Mouse (Mus musculus) neural tube, embryonic 15.5 days (tissue): ENCODE measurements around the gene Fam3c. TPM values are rescaled to one million over a fixed set of nuclear protein-coding genes. Genes with fewer than 3 reads are reported as not detected.

Experiments
- ATAC-seq: fragments of 200-750 bp; cut with Nextera tagmentation; 2 replicates; pipeline ENCODE4 v1.8.0; 2017; ENCODE audit warnings: mild to moderate bottlenecking, moderate TSS enrichment, moderate library complexity; ENCODE audit not compliant: low FRiP score
- H3K27ac ChIP-seq: fragments of 300-500 bp; sonication (generic); replicated peaks from 2 replicates; pipeline ENCODE4 v1.5.1; 2015; ENCODE audit warnings: mild to moderate bottlenecking, inconsistent platforms
- H3K27me3 ChIP-seq: fragments of 300-500 bp; sonication (generic); replicated peaks from 2 replicates; pipeline ENCODE4 v1.6.1; 2015; ENCODE audit warnings: inconsistent platforms
- H3K36me3 ChIP-seq: fragments of 300-500 bp; sonication (generic); 2 replicates; pipeline ENCODE4 v1.6.1; 2015; ENCODE audit warnings: inconsistent platforms
- H3K4me1 ChIP-seq: fragments of 300-500 bp; sonication (generic); 2 replicates; pipeline ENCODE4 v1.6.1; 2015; ENCODE audit warnings: inconsistent platforms
- H3K4me2 ChIP-seq: fragments of 300-500 bp; sonication (generic); 2 replicates; pipeline ENCODE4 v1.6.1; 2015; ENCODE audit warnings: inconsistent platforms, mild to moderate bottlenecking, moderate library complexity
- H3K4me3 ChIP-seq: fragments of 300-500 bp; sonication (generic); replicated peaks from 2 replicates; pipeline ENCODE4 v1.5.1; 2015; ENCODE audit warnings: mild to moderate bottlenecking, inconsistent platforms
- H3K9ac ChIP-seq: fragments of 300-500 bp; sonication (generic); replicated peaks from 2 replicates; pipeline ENCODE4 v1.6.1; 2015; ENCODE audit warnings: mild to moderate bottlenecking, inconsistent platforms
- H3K9me3 ChIP-seq: fragments of 300-500 bp; sonication (generic); replicated peaks from 2 replicates; pipeline ENCODE4 v1.6.1; 2016; ENCODE audit warnings: inconsistent platforms
- WGBS: fragments of 180-500 bp; shearing (Covaris S2); methylation state at CpG from one replicate; pipeline ENCODE4 v1.1.7; 2015; ENCODE audit warnings: mixed read lengths; 5-methylcytosine and 5-hydroxymethylcytosine counted together
- polyA plus RNA-seq: library from polyadenylated mRNA; unstranded; fragments of >200 nt; fragmentation: Nextera tagmentation; extraction: Ambion mirVana; gene quantifications from 2 replicates; pipeline ENCODE4 v1.2.1, GENCODE M21; 2015

Gene Fam3c
- polyA plus RNA-seq: 78.7 and 86.8 TPM in 2 replicates

DNA sequence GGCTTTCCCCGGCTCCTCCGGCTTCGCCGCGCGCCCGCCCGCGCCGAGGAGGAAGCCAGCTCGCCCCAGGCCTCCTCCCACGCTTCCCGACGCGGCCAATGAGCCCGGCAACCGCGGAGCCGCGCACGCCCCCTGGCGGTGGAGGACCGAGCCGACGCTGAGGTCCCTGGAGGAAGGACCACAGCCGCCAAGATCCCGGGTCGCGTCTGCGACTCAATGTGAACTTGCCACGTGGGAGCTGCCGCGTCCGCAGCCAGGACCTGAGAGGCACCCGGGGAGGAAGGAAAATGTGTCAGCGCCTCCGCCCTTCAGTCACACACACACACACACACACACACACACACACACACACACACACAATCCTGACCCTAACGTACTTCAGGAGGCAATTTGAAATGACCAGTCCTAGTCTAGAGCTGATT lies at the start of gene Fam3c:
TSS of gene Fam3c (minus strand) at position 158 of the 422 bp plus-strand sequence.
- Histone ChIP-seq H3K27me3 (no peaks in the 10 kb centered on the region), H3K36me3 (no peaks in the 10 kb centered on the region)
- ATAC-seq: peak; percentile 97

DNA sequence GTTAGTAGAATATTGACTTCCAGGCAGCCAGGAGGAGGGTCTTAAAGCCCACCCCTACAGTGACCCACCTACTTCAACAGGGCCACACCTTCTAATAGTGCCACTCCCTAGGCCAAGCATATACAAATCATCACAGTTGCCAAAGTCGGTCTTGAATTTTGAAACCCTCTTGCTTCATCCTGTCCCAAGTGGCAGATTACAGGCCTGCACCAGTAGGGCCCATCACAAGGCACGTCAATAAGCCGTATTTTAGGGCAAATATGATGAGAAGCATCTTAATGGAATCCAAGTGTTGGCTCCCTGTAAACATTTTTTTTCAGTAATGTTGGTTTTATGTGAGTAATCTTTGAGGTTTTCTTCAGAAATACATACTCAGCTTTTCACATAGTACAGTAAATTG lies 49.0 kb upstream of the Fam3c start:
- 89% methylated on average over 3 of the region's 3 CpGs for whole genome bisulfite sequencing
- Histone ChIP-seq H3K4me2 (no peak overlapping the region), H3K9me3 (no peaks in the 10 kb centered on the region), H3K9ac (no peak overlapping the region), H3K4me3 (no peak overlapping the region), H3K27me3 (no peaks in the 10 kb centered on the region), H3K36me3 (no peaks in the 10 kb centered on the region), H3K27ac (no peak overlapping the region), H3K4me1 (no peaks in the 10 kb centered on the region)
- ATAC-seq: no peak

More for the DNA sequence above, at the start of gene Fam3c:
- 0% methylated on average over 29 of the region's 38 CpGs for WGBS
- Histone ChIP-seq H3K9ac (peak within 1 kb of the TSS; percentile 91), H3K4me3 (peak within 1 kb of the TSS; percentile 90), H3K27ac (peak within 1 kb of the TSS; percentile 86), H3K4me1 (peaks cover 16% of the 10 kb centered on the region), H3K4me2 (peak within 1 kb of the TSS; percentile 58), H3K9me3 (no peaks in the 10 kb centered on the region)

DNA sequence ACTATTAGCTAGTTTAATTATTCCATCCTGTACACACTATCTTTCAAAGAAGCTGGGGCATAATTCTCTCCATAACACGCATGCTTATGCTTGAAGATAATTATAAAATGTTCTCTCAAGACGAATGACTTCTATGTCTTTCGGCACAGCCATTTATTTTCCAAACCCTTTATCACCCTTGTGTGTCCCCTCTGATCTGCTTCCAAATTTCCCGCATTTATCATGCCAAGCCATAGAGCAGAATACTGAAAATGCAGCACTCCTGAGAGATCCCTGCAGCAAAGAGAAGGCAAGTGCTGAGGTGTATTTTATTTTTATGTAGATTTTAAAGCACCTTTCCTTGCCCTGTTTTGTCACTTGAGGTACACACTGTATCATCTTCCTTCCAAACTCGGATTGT lies 47.7 kb upstream of the Fam3c start:
- no peak overlapping the region for H3K27ac ChIP-seq
- ATAC-seq: peak; percentile 49; the same call in 1 of the 2 replicates
- 43% methylated on average over 5 of the region's 5 CpGs for WGBS

GRCm38 (mm10) chr6:22403317-22403716 lies 47.3 kb upstream of the Fam3c start:
- Histone ChIP-seq H3K27me3 (no peaks in the 10 kb centered on the region), H3K9me3 (no peaks in the 10 kb centered on the region), H3K9ac (no peak overlapping the region), H3K4me3 (no peak overlapping the region), H3K36me3 (no peaks in the 10 kb centered on the region), H3K27ac (no peak overlapping the region), H3K4me2 (no peak overlapping the region), H3K4me1 (no peaks in the 10 kb centered on the region)
- ATAC-seq: no peak
- WGBS: 21% methylated on average over 9 of the region's 9 CpGs

More for the DNA sequence above, 47.7 kb upstream of the Fam3c start:
- Histone ChIP-seq H3K4me3 (no peak overlapping the region), H3K4me1 (no peaks in the 10 kb centered on the region), H3K27me3 (no peaks in the 10 kb centered on the region), H3K9me3 (no peaks in the 10 kb centered on the region), H3K9ac (no peak overlapping the region), H3K36me3 (no peaks in the 10 kb centered on the region), H3K4me2 (no peak overlapping the region)

GRCm38 (mm10) chr6:22402548-22403164 lies 46.6 kb upstream of the Fam3c start:
- WGBS: 67% methylated on average over 13 of the region's 13 CpGs

DNA sequence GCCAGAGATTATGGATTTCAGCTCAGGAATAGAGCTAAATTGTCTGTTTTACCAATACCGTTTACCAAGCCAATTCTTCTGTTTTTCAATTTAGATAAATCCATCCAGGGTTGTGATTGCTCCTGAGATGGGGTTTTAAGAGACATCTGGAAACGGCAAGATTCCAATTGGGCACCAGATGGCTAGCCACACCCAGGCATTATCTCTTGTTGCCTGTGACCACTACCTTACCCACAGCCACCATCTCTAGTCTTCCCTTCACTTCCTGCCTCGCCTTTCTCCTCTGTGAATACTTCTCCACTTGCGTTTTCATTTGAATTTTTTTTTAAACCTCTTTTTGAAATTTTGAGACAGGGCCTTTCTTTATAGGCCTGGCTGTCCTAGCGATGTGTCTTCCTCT lies 46.0 kb upstream of the Fam3c start:
- no peak overlapping the region for H3K27ac ChIP-seq
- WGBS: 89% methylated on average over 5 of the region's 5 CpGs
- H3K9ac ChIP-seq: no peak overlapping the region

More at GRCm38 (mm10) chr6:22402548-22403164, 46.6 kb upstream of the Fam3c start:
- no peaks in the 10 kb centered on the region for H3K9me3 ChIP-seq
- H3K9ac ChIP-seq: no peak overlapping the region
- ATAC-seq: no peak; the same call in 1 of the 2 replicates
- H3K36me3 ChIP-seq: no peaks in the 10 kb centered on the region
- H3K27ac ChIP-seq: no peak overlapping the region
- H3K4me3 ChIP-seq: no peak overlapping the region
- H3K4me2 ChIP-seq: no peak overlapping the region
- no peaks in the 10 kb centered on the region for H3K27me3 ChIP-seq
- no peaks in the 10 kb centered on the region for H3K4me1 ChIP-seq

GRCm38 (mm10) chr6:22398079-22398774 lies 42.2 kb upstream of the Fam3c start:
- Histone ChIP-seq H3K27ac (no peak overlapping the region), H3K9ac (no peak overlapping the region), H3K36me3 (no peaks in the 10 kb centered on the region), H3K27me3 (no peaks in the 10 kb centered on the region), H3K4me1 (no peaks in the 10 kb centered on the region), H3K4me3 (no peak overlapping the region), H3K4me2 (no peak overlapping the region), H3K9me3 (no peaks in the 10 kb centered on the region)
- ATAC-seq: no peak
- 92% methylated on average over 7 of the region's 7 CpGs for WGBS

More for the DNA sequence above, 46.0 kb upstream of the Fam3c start:
- Histone ChIP-seq H3K4me3 (no peak overlapping the region), H3K4me1 (no peaks in the 10 kb centered on the region), H3K9me3 (no peaks in the 10 kb centered on the region), H3K27me3 (no peaks in the 10 kb centered on the region), H3K36me3 (no peaks in the 10 kb centered on the region), H3K4me2 (no peak overlapping the region)
- ATAC-seq: no peak

DNA sequence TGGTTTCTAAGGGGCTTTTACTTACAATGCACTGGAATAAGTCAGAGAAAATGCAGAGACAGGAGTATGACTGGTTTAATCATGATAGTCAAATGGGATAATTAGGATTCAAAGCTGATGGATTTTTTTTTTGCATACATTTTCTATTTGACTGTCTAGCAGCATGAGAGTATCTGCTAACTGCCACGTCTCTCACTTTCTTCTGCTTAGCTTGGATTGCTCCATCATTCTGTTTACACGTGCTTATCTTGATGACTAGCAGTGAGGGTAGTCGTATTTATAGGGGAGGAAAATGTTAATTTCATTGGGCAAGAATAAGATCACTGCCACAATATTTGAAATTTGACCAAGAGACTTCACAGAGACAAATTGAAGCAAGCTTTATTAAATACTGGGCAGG lies 39.2 kb upstream of the Fam3c start:
- Histone ChIP-seq H3K9me3 (no peaks in the 10 kb centered on the region), H3K4me1 (no peaks in the 10 kb centered on the region), H3K27ac (no peak overlapping the region), H3K4me3 (no peak overlapping the region), H3K27me3 (no peaks in the 10 kb centered on the region), H3K36me3 (no peaks in the 10 kb centered on the region), H3K9ac (no peak overlapping the region), H3K4me2 (no peak overlapping the region)
- 80% methylated on average over 3 of the region's 3 CpGs for WGBS
- no peak for ATAC-seq

DNA sequence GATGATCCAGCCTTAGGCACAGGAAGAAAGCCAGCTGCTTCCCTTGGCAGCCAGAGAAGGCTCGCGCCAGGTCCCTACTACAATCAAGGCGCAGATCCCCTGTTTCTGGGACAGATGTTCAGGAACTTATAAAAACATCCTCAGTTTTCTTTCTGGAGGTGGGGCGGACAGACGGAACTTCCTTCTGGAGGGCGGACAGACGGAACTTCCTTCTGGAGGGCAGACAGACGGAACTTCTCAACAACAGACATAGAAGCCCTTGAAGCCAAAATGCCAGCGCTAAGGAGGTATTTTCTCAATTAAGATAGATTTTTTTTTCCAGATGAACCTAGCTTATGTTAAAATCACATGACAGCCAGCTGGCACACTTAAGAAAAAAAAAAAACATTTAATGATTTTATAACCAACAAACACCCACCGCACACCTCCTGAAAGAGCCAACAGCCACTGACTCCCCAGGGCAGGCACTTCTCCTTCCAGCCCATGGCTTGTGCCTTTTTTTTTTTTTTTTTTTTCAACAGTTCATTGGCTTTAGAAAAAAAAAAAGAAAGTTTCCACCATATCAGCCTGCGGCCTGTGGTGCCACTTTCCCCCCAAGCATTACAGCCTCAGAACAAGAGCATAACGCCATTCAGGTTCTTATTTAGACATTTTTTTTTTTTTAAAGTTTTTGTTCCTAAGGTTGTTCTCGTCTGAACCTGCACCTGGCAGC lies 34.8 kb upstream of the Fam3c start:
- Histone ChIP-seq H3K27me3 (no peaks in the 10 kb centered on the region), H3K27ac (no peak overlapping the region), H3K4me3 (no peak overlapping the region), H3K9ac (no peak overlapping the region), H3K4me2 (no peak overlapping the region), H3K9me3 (no peaks in the 10 kb centered on the region), H3K36me3 (no peaks in the 10 kb centered on the region), H3K4me1 (no peaks in the 10 kb centered on the region)
- WGBS: 79% methylated on average over 13 of the region's 13 CpGs
- ATAC-seq: no peak

- WGBS: 93% methylated on average over 5 of the region's 5 CpGs
- no peak for ATAC-seq
- Histone ChIP-seq H3K4me1 (no peaks in the 10 kb centered on the region), H3K9me3 (no peaks in the 10 kb centered on the region), H3K27me3 (no peaks in the 10 kb centered on the region), H3K36me3 (no peaks in the 10 kb centered on the region), H3K4me2 (no peak overlapping the region), H3K4me3 (no peak overlapping the region), H3K27ac (no peak overlapping the region), H3K9ac (no peak overlapping the region)
Measured at GRCm38 (mm10) chr6:22385254-22385870, 29.3 kb upstream of the Fam3c start.

DNA sequence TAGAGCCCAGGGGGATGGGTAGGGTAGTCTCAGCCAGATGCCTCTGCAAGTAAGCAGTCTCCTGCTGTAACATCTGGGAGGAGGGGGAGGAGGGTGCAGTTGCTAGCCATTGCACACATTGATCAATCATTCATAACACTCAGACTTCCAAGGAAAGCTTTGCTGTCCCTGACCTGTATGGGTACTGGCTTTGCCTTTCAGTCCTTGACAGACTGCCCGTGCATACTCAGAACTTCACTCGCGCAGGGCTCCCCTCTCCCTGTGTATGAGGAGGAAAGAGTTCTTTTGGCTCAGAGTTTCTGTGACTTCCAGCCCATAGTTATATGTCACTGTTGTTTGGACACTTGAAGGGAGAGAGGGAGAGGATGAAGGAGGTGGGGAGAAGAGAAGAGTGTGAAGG lies 24.2 kb upstream of the Fam3c start:
- no peaks in the 10 kb centered on the region for H3K27me3 ChIP-seq
- H3K9me3 ChIP-seq: no peaks in the 10 kb centered on the region
- H3K4me1 ChIP-seq: no peaks in the 10 kb centered on the region
- H3K4me3 ChIP-seq: no peak overlapping the region
- no peak overlapping the region for H3K27ac ChIP-seq
- H3K4me2 ChIP-seq: no peak overlapping the region
- no peak for ATAC-seq
- no peaks in the 10 kb centered on the region for H3K36me3 ChIP-seq
- no peak overlapping the region for H3K9ac ChIP-seq
- 94% methylated on average over 3 of the region's 3 CpGs for WGBS
